Mouse (Mus musculus) gastrocnemius, postnatal 36 days (tissue): ENCODE data around the gene Ankmy1. TPM values are rescaled to one million over a fixed set of nuclear protein-coding genes. Genes with fewer than 3 reads are reported as not detected.

Source experiments
- DNase-seq, 2 experiments: peaks; one replicate each; pipeline ENCODE4 v3.0.0; 2022
- intact Hi-C: fragments of 180-260 bp; cut with DNase I; formaldehyde crosslinking; loops from one replicate; pipeline ENCODE4 v1.15.1; 2025
- total RNA-seq, 2 experiments: library from RNA; stranded (reverse); gene quantifications; 2 replicates each; pipeline ENCODE4 v1.2.3; 2021

Gene Ankmy1
- total RNA-seq, 2 experiments from 2014 or later, result 0.10 to 0.18 TPM

GRCm38 (mm10) chr1:92914239-92914638 is 11.5 kb upstream of the Ankmy1 start:
- intact Hi-C loops, result loop anchor here (2.0 kb wide), 1 partner anchor 17 kb away; no protein-coding TSS in a partner anchor

DNA sequence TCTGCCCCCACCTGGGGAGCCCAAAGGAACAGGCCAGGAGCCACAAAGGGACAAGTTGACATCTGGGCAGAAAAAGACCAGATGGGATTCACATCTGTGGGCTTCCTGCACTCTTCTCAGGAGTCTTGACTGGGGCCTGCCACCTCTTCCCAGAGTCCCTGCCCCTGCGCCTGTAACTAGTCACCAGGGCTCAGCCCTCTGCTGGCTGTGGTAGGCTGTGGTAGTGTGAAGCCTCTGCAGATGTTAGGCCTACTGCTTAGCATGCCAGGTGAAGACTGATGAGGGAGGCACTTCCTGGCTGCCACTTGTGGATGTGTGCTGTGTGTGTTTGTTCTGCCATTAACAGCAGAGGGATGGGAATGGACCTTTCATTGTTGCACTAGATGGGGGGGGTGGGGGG is 9.6 kb upstream of the Ankmy1 start:
- no peak for DNase-seq

More at GRCm38 (mm10) chr1:92914239-92914638, 11.5 kb upstream of the Ankmy1 start:
- DNase-seq, result no peak

DNA sequence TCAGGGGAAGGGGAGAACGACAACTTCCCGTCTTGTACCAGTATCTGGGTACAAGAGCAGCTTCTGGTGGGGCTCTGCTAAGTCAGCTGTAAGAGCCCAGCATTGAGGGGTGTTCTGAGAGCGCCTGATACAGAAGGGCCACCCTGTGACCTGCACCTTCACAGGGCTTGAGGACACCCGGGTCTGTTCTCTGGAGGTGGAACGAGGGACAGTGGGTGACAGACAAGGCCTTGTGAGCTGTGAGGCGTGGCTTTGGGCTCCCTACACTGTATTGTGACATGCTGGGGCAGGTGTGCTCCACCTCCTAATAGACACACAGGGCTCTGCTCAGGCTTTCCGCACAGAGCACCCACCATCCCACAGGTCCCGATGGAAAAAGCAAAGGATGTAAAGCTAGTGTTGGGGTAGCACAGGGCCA is 9.0 kb upstream of the Ankmy1 start:
- intact Hi-C loops, result no loop called here
- no peak for DNase-seq

More for the DNA sequence above, 9.6 kb upstream of the Ankmy1 start:
- intact Hi-C loops, result no loop called here

DNA sequence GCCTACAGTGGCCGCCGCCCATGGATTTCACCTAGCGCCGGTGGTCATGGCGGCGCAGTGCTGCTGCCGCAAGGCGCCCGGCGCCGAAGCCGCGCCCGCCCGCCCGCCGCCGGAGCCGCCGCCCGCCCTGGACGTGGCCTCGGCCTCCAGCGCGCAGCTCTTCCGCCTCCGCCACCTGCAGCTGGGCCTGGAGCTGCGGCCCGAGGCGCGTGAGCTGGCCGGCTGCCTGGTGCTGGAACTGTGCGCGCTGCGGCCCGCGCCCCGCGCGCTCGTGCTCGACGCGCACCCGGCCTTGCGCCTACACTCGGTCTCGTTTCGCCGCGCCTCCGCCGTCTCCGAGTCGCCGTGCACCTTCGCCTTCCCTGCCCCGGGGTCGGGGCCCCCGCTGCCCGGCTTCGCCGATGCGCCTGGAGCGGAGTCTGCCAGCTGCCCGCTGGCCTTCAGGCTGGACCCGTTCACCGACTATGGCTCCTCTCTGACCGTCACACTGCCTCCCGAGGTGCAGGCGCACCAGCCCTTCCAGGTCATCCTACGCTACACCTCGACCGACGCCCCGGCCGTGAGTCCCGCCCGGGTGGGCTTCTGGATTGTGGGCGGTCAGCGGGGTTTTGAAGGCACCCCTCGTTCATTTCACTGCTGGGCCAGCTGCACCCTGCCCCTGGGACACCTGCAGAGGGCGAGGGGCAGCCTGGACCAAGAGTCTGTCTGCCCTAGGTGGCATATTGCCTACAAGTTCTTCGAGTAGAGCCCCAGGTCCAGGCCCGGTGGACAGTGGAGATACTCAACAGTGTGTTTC is 8.4 kb upstream of the Ankmy1 start:
- intact Hi-C loops, result no loop called here
- DNase-seq, result peak; percentile 46 to 58

GRCm38 (mm10) chr1:92910239-92910885 is 7.7 kb upstream of the Ankmy1 start, which contains the start of gene Rnpepl1:
Gene Rnpepl1, plus strand, starts transcription at chr1:92910783.
- peak; percentile 55 to 63 for DNase-seq

DNA sequence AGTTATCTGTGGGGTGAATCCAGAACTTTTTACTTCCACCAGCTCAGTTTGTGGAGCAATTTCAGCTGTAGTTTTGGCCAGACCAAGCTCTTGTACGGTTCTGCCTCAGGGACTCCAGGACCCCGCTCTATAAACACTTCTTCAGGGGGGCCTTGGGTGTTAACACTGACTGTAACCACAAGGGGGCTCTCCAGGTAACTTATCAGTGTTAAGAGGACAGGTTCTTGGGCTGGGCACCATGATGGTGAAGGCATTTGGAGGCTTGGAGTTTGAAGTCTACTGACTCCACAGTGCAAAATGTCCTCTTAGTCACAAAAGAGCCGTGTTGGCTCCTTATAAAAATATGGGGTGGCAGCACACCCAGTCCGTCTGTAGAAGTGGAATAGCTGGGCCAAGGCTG is 6.4 kb upstream of the Ankmy1 start:
- DNase-seq, result no peak
- intact Hi-C loops, result no loop called here

More at GRCm38 (mm10) chr1:92910239-92910885, 7.7 kb upstream of the Ankmy1 start, which contains the start of gene Rnpepl1:
- intact Hi-C loops, result no loop called here

DNA sequence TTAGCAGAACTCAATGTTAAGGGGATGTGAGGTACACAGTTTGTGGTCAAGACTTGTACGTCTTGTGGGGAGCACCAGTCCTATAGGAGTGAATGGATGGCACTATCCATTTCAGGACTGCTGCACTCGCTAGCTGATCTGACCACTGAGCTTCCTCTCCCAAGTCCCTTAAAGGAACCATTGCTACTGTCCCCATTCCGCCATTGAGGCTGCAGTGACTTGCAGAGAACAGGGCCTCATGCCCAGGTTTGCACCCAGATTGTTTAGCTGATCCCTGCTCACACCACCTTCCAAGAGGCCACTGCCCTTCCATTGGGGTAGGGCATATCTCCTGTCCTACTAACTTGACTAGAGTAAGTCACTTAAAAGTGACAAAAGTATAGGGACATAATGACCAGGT is 6.0 kb upstream of the Ankmy1 start:
- intact Hi-C loops, result no loop called here
- DNase-seq, result no peak

- no peak for DNase-seq
- intact Hi-C loops, result no loop called here
Observed at GRCm38 (mm10) chr1:92907632-92908360, 5.1 kb upstream of the Ankmy1 start.

DNA sequence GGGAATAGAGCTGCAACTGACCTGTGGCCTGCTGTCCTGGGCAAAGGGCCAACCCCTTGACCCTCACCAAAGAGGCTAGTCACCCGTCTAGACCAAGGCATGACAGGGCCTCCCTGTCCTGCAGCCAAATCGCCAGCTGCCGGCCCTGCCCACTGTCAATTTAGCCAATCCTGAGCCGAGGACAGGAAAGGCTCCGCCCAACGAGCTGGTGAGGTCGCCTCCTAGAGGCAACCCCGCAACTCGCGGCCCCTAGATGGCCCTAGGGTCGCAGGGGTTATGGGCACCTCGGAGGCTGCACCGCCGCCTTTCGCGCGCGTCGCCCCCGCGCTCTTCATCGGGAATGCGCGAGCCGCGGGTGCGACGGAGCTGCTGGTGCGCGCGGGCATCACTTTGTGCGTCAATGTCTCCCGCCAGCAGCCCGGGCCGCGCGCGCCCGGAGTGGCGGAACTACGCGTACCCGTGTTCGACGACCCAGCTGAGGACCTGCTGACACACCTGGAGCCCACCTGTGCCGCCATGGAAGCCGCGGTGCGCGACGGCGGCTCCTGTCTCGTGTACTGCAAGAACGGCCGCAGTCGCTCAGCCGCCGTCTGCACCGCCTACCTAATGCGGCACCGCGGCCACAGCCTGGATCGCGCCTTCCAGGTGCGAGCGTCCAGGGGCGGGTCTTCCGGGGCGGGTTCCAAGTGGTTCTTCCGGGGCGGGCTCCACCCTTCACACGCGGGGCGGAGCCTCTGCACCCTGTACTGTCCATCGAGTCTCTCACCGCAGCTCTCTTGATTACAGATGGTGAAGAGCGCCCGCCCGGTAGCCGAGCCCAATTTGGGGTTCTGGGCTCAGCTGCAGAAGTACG is 4.3 kb upstream of the Ankmy1 start, which contains the start of gene Dusp28:
Dusp28 (plus strand) TSS at position 203 of the 853 bp plus-strand sequence.
- DNase-seq, result peak; percentile 78 to 84
- intact Hi-C loops, result no loop called here

DNA sequence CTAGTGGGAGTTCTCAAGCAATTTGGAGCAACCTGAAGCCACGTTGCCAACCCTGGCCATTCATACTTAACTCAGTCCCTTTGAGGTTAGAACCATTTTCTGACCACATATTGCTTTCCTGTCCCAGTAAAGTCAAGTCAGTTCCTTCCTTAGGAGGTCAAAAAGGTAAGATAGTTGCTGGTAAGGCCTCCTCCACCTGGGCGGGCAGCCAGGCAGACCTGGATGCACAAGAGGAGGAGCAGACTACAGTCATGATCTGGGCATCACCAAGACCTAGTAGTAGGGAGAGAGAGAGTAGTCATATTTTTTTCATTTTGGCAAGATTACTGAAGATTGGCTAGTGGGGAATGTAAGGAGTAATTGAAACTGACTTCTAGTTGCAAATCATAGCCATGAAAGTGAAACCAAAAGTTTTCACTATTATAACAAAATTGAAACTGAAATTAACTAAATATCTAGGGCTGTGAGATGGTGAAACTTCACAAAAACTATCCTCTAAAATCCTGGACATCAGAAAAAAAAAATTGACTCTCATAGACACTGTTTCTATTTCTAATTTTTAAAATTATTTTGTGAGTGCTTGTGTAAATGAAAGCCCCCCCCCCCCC is 3.1 kb upstream of the Ankmy1 start:
- no peak for DNase-seq
- intact Hi-C loops, result no loop called here

DNA sequence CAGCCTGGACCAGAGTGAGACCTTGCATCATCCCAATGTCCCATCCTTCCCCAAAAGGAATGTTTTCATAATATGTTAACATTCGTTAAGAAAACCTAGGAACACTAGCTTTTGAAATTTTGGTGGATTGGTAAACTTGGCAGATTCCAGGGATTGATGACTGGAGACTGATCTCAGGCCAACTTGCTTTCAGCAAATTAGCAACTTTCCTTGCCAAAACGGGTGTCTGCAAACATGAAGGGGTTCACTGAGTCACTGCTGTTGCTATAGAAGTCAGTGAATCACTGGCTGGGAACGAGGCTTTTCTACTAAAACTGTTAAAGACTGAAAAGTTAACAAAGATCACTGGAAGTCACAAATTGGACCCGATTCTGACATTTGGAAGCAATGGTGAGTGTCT is 921 bp upstream of the Ankmy1 start:
- intact Hi-C loops, result no loop called here
- no peak for DNase-seq

DNA sequence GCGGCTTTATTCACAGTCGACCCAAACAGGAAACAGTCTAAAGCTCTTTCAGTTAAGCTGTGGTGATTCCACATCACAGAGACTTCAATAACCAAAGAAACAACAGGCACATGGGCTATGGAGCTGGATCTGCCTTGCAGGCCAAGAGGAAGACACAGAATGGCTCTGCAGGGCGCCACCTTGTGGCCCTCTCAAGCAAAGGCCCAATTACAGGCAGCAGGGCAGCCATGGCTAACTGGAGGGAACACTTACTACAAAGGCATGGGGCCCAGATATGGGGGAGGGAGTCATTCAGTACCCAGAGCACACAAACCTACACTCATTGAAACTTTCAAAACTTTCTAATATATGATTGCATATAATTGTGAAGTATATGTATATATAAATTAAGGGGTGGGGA is 7.6 kb downstream of the Ankmy1 start:
- DNase-seq, result peak; percentile 60 to 62
- intact Hi-C loops, result loop anchor here (5.0 kb wide), 3 partner anchors 48 to 248 kb away; partner anchors contain the start of gene Otos

GRCm38 (mm10) chr1:92893896-92894295 is 8.8 kb downstream of the Ankmy1 start:
- intact Hi-C loops, result no loop called here
- no peak for DNase-seq

GRCm38 (mm10) chr1:92892791-92893190 is 9.9 kb downstream of the Ankmy1 start:
- DNase-seq, result no peak
- intact Hi-C loops, result no loop called here

DNA sequence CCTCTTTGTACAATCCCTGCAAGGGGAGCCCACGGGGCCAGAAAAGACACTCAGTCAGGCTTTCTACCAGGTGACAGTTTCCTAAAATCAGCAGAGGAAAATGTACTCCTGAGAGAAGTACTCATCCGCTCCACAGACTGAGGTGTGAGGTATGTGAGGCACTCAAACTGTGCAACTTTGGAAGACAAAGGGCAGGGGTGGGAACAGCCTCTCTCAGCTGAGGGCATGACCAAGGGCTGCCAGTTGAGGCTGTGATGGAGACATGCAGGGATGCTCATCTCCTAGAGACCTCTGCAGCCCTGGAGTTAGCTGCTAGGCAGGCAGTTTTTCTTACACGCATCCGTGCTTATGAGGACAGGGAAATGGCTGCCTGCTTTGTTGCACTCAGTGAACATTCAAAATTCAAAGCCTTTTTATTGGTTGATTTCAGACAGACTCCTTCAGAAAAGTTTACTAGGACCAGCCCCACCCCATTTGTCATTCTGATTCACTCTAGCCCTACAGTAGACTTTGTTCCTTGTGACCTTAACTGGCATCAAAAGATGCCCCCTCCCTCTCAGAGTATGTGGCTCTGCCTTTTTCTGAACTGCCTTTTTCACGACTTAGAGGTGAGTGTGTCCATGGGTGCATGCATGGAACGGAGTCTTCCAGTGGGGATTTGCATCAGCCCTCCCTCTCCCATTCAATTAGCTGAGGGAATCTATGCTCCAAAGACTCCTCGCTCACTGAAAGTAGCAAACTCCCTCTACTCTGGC is 13.6 kb downstream of the Ankmy1 start:
- DNase-seq, result no peak
- intact Hi-C loops, result no loop called here

- intact Hi-C loops, result no loop called here
Observed at GRCm38 (mm10) chr1:92881982-92882381, 20.7 kb downstream of the Ankmy1 start.

GRCm38 (mm10) chr1:92880101-92880500 is 22.6 kb downstream of the Ankmy1 start:
- DNase-seq, result no peak
- intact Hi-C loops, result no loop called here

More at GRCm38 (mm10) chr1:92881982-92882381, 20.7 kb downstream of the Ankmy1 start:
- no peak for DNase-seq

GRCm38 (mm10) chr1:92879266-92879665 is 23.4 kb downstream of the Ankmy1 start:
- intact Hi-C loops, result no loop called here
- DNase-seq, result no peak
